Mouse (Mus musculus) T-helper 2 cell (primary cell): Measurements from ENCODE around the gene Arhgap10.

Experiments
- in situ Hi-C: fragments of 300-600 bp; cut with MboI, MseI; formaldehyde crosslinking; loops from one replicate; pipeline ENCODE4 v1.15.1; 2025; ENCODE audit warnings: high pct_unique_total_duplicates

The Arhgap10 gene

DNA sequence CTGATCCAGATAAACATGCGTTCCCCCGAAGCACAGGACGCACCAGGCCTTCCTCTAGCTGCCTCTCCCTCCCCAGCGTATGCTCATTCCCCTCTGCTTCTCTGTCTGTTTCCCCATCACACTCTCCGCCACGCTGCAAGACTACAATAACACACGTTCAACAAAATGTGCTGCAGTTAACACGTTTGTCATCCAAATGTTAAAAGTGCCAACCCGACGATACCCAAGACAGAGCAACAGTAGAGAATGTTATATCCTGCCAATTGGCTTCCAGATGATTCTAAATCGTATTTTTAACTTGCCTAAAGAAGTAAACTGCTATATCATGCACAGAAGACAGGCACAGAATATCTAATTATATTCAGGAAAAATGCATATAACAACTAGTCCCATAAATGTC is 223.2 kb downstream of the Arhgap10 start:
- in situ Hi-C loops, result no loop called here

GRCm38 (mm10) chr8:77292649-77293048 is 225.1 kb downstream of the Arhgap10 start:
- in situ Hi-C loops, result no loop called here

DNA sequence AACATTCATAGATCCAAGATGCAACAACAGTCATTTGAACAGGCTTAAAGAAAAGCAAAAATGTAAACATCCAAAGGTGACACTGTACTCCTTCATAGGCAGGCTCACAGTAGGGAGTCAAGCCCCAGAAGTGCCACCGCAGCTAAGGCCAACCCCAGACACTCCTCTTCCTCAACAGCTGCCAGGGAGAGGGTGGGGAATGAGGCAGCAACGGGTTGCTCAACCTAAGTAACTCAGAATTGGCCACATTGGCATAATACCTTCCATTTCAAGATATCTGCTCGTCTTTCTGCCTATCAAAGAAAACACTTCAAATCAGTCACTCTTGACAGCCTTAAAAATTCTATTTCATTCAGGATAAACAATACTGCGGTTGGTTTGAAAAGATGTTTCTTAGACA is 225.6 kb downstream of the Arhgap10 start:
- in situ Hi-C loops, result no loop called here

DNA sequence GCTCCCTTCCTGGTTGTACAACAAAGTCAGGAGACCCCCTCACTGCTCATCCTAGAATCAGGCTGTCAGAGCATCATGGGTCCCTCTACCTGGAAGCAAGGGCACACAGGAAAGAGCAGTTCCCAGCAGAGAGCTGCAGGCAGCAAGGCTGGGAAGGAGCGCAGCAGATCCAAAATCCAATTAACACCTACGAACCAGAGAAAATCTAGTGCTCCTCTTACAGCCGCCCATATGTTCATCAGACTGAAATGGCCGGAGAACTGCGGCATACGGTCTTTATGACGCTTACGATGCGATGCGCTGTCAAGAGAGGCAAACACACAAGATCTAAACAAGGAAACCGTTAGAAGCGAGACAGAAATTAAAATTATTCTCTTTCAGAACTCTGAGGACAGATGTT is 229.3 kb downstream of the Arhgap10 start:
- in situ Hi-C loops, result no loop called here

DNA sequence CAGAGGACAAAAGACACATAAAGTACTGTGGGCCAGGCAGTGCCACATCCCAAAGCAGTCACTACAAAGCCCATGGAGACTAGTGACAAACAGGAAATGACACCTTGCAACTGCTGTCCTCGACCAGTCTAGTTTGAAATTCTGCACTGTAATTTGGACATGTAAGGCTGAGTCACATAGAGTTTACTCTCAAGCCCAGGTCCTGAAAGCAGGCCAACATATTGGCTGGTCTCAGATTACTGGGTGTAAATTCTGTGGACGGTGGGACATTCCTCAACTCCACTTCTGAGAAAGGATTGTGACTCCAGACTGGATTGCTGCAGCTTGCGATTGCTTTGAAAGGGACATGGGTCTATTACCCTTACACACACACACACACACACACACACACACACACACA is 229.7 kb downstream of the Arhgap10 start:
- in situ Hi-C loops, result no loop called here

- in situ Hi-C loops, result no loop called here
Measured at GRCm38 (mm10) chr8:77284473-77284872, 233.3 kb downstream of the Arhgap10 start.

GRCm38 (mm10) chr8:77282605-77283236 is 235.0 kb downstream of the Arhgap10 start:
- in situ Hi-C loops, result no loop called here

DNA sequence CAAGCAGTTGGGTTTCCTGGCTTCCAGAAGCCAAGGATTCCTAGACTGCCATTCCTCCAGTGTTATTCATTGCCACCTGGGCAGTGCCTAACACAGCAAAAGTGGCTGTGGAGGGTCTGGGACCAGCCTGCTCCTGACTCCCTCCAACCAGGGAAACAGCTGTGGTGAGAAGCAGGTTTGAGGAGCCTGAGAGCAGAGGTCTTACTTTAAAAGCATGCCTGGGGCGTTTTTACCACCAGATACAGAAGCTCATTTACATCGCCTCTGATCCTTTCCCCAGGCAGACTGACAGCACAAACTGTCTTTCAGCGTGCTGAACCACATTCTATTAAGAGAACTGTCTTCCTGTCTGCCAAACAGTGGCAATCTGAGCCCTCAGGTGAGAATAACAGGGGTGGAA is 237.8 kb downstream of the Arhgap10 start:
- in situ Hi-C loops, result no loop called here

DNA sequence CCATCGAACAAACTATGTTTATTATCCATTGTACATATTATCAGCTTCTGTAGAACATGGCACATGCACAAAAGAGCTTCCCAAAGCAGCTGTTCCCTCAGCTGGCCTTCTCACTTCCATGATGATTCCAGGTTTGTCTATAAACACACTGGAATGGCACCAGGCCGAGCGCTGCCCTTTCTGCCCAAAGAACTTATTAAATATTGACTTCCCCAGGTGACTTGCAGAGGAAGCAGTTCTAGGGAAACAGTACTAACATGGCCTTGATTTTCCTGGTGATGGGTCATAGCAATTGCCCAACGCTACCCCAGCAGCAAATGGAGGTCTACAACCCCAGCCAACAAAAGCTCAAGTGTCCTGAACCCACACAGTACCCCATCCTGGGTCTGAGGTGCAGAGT is 239.5 kb downstream of the Arhgap10 start:
- in situ Hi-C loops, result no loop called here

DNA sequence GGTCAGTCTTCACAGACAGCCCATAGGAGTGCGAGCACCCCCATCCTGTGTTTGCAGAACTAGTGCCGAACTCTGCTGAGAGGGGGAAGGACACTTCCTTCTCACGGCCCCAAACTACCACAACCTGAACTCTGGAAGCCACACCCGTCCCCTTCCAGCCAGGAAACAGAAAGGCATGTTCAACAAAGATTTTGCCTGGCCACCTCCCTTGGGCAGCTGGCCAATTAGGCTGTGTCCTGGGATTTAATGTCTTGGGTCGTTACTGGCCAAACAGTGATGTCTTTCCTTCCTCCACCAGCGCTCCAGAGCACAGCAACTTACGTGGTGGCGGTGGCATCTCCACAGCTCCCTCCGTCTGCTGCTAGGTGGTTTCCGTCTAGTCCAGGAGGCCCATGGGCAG is 240.9 kb downstream of the Arhgap10 start:
- in situ Hi-C loops, result no loop called here

DNA sequence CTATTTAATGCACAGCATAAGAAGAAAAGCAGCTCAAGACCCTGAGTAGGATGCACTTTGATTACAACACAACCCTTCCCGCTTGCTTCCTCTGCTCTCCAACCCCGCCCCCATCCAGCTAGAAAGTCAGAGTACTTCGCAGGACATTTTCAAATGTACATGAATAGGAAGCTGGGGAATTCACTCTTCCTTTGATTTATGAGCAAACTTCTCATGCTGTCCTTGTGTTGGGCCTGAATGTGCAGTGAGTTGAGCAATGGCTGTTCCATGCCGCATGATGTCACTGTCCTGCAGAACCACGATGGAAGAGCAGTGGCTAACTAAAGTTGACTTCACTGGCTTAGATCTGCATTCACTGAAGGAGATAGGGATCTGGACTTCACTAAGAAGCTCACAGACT is 242.2 kb downstream of the Arhgap10 start:
- in situ Hi-C loops, result no loop called here

DNA sequence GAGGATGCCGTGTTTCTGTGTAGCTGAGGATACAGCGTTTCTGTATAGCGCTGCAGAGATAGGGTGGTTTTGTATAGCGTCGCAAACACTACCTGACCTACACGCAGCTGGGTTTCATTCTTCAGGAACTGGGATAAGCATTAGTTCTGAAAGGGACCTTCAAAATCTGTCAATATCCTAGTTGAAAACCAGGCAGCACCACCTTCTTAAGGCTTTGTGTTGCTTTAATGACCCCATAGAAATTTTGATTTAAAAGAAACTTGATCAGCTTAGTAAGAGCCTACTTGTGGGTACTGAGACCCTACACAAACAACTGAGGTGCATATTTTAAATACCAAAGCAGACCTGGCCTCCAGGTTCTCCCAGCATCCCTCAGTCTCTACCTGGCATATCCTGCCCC is 245.6 kb downstream of the Arhgap10 start:
- in situ Hi-C loops, result no loop called here

GRCm38 (mm10) chr8:77267941-77268405 is 249.8 kb downstream of the Arhgap10 start:
- in situ Hi-C loops, result no loop called here

DNA sequence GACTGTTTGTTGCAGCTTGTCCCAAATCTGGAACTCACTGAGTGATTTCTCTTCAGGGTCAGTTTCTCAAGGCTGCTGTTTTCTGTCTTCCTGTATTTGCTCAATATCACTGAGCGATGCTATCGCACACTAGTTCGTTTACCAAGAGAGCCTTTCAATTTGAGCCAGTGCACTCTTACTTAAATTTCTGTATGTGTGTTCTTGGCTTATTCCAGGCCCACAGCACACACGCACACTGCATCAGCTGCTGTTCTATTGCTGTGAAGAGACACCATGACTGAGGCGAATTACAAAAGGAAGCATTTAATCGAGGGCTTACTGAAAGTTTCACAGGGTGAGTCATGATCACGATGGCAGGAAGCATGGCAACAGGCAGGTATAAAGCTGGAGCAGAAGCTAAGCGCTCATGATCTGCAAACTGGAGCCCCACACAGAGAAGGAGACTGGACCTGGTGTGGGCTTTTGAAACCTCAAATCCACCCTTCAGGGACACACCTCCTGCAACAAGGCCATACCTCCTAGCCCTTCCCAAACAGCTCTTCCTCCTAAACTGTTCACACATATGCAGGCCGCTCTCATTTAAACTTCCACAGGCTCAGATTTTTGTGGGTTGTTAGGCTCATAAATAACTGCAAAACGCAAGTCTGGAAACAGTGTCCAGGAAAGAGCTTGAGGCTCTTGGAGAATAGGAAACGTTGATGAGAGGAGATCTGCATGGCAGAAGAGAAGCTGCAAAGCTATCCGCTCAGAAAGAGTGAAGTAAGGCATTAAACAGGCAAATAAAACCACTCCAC is 255.3 kb downstream of the Arhgap10 start:
- in situ Hi-C loops, result no loop called here

DNA sequence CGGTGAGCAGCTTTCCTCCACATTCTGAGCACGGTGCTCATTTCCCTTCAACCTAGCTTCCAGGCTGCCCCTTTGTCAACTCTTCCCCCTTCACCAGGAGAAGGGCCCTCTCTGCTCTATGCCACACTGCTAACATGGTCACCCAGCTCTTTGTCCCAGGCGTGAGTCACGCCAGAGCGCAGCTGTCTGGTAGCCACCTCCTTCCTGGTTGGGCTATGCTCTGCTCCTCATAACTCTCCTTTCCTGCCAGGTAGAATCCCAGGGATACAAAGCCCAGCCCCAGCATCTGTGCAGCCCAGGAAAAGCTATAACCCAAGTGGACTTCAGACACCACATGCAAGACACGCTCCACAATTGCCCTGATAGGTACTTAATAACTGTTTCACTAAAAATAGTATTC is 256.5 kb downstream of the Arhgap10 start:
- in situ Hi-C loops, result no loop called here

DNA sequence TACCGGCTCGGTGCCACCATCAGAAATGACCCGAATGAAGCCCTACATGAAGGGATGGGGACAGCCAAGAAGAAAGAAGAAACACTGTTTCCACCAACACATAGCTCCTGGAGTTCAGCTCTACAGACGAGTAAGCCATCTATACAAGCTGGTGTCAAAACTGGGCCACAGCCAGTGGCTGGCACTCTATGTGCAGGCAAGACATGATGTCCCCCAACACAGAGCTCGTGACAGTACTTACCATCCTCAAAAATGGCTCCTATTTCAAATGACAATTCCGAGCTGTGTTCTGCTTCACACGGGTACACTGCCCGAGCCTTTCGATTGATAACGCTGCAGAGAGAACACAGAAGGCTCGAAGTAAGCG is 260.7 kb downstream of the Arhgap10 start:
- in situ Hi-C loops, result no loop called here

DNA sequence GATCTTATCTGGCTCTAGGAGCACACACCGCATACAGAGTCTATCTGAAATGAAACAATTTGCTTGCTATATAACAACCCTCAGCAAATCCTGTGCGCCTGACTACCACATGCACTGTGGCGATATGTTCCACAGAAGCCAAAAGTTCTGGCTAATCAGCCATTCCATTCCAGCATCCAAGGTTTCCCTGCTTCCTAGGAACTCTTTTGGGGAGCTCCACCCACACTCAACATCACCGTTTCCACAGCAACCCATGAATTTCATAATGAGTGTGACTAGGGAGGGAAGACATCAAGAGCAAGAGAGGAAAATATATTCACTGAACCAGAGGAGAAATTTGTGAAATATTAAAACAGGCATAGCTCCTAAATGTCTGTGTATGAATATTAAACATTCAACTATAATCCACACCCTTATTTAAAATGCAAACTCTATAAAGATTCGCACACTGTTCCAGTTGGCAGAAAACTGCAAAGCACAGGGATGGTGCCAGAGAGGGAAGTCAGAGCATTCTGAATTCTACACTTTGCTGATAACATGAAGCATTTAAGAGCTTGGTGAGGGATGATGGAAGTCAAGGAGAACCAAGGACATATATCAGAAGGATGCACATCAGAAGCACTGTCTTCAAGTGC is 261.2 kb downstream of the Arhgap10 start:
- in situ Hi-C loops, result no loop called here

GRCm38 (mm10) chr8:77254466-77254865 is 263.3 kb downstream of the Arhgap10 start:
- in situ Hi-C loops, result no loop called here

- in situ Hi-C loops, result no loop called here
Measured at GRCm38 (mm10) chr8:77251134-77251533, 266.6 kb downstream of the Arhgap10 start.

GRCm38 (mm10) chr8:77250094-77250493 is 267.7 kb downstream of the Arhgap10 start:
- in situ Hi-C loops, result no loop called here

DNA sequence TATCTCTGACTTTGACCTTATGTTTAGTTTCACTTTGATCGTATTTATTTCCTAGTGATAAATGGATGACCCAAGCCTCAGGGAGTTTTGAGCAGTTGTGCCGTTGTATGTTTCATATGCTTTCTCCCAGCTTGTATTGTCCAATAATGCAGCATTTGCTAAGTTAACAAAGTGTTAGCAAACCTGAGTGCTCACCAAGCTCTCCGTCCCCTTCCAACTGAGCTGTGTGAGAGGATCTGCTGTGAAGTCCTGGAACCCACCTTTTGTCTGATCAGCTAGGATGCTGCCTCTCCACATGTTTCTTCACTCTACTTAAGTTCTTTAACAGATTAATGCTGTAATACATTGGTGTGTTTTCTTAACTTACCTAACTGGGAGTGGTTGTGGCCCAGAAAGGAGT is 276.4 kb downstream of the Arhgap10 start:
- in situ Hi-C loops, result no loop called here

GRCm38 (mm10) chr8:77239462-77239861 is 278.3 kb downstream of the Arhgap10 start:
- in situ Hi-C loops, result no loop called here

DNA sequence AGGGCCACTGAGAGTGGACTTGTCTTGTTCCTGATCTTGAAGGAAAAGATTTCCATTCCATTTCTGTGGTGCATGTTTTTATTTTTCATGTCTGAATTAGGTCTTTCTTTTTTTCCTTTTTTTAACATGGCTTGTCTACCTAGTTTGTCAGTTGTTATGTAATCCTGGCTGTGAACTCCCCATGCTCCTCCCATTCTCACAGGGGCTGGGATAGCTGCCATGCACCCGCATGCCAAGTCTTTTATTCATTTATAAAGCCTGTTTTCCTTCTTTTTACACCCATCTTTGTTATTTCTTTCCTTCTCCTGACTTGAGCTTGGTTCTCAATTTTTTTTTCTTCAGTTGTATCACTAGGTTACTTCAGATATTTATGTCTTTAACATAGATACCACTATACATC is 281.1 kb downstream of the Arhgap10 start:
- in situ Hi-C loops, result no loop called here
